In genomic region chr17:29057961-29058360, GRCm38 (mm10) we compare ENCODE assay signal across 11 mouse cellular contexts. TPM values are rescaled to one million over a fixed set of nuclear protein-coding genes. Genes with fewer than 3 reads are reported as not detected.
DNase-seq lines count a peak whose midpoint lies in the region; TF ChIP-seq lines count a peak whose summit lies in the region.
"Had no signal": no experiment of that assay in that cellular context is flagged by ENCODE, and none has a peak within 500 bp of the region (broad histone marks: within the 10 kb centered on the region; RNA-seq: fewer than 3 reads in every experiment).

No protein-coding gene starts in this region.

- peaks cover 16 to 48% of the 10 kb centered on the region in 2 experiments for H3K4me1 ChIP-seq in ES-E14 (ENCODE audit: control insufficient read depth in 2 of 2, insufficient read depth in 2 of 2, low read length in 2 of 2, poor library complexity in 1 of 2)

- in situ Hi-C loops in ES-E14 (cut with MboI; ENCODE audit: low sequenced_read_pairs in 2 of 2, unreplicated experiment in 2 of 2) = no loop called here

- no peaks in the 10 kb centered on the region for H3K9me3 ChIP-seq in ES-E14 (ENCODE audit: control insufficient read depth, insufficient read depth, low read depth, low read length)
- H3K9me3 ChIP-seq: liver, embryonic 15.5 days; neural tube, embryonic 12.5 days; stomach, embryonic 15.5 days had no signal

- DNase-seq in kidney, adult 18-20 months = peak; percentile 46
- no peak for DNase-seq in kidney, postnatal 10 days
- DNase-seq in 3T3-L1 (ENCODE audit: low read depth, low spot score) = peak; percentile 67
- no peak for DNase-seq in ES-E14 (ENCODE audit: low read depth, low spot score)
- DNase-seq in lung, adult 18-20 months = peak; percentile 82 to 91
- DNase-seq in embryo, embryonic 9.5 days (ENCODE audit: extremely low spot score) = no peak
- no peak for DNase-seq in frontal cortex, postnatal 14 days (ENCODE audit: low spot score in 2 of 2)

- H3K27ac ChIP-seq in ES-E14 (ENCODE audit: insufficient read depth, low read depth, low read length, poor library complexity, severe bottlenecking) = peak overlapping the region; percentile 88
- H3K27ac ChIP-seq: liver, embryonic 15.5 days; neural tube, embryonic 12.5 days; stomach, embryonic 15.5 days had no signal

- H3K9ac ChIP-seq in ES-E14 (ENCODE audit: insufficient read depth, low read depth, low read length, poor library complexity, severe bottlenecking) = peak overlapping the region; percentile 8; the same call in 1 of the 2 replicates
- H3K9ac ChIP-seq: liver, embryonic 15.5 days; neural tube, embryonic 12.5 days; stomach, embryonic 15.5 days had no signal

- peak overlapping the region; percentile 11 to 37 for H3K4me3 ChIP-seq in ES-E14 (ENCODE audit: insufficient read depth in 1 of 2, low read depth in 1 of 2, low read length in 2 of 2, poor library complexity in 1 of 2, severe bottlenecking in 1 of 2)
- H3K4me3 ChIP-seq: liver, embryonic 15.5 days; neural tube, embryonic 12.5 days; stomach, embryonic 15.5 days had no signal

- 0 out of 2 replicates have a peak, but pooled peaks cover 2% of the 10 kb centered on the region for H3K36me3 ChIP-seq in ES-E14 (ENCODE audit: control insufficient read depth, insufficient read depth, low read length, poor library complexity, severe bottlenecking)
- H3K36me3 ChIP-seq: liver, embryonic 15.5 days; neural tube, embryonic 12.5 days; stomach, embryonic 15.5 days had no signal

TF ChIP-seq in ES-E14, 5 proteins besides CTCF, POLR2A, EP300 and RAD21:
- TF ChIP-seq CHD2 (IDR thresholded peaks at IDR 0.05; ENCODE audit: low read depth, low read length) (no peak), MAFK (IDR thresholded peaks at IDR 0.05; ENCODE audit: insufficient read depth, low read depth, low read length) (no peak), ZNF384 (IDR thresholded peaks at IDR 0.05; ENCODE audit: low read depth, low read length) (no peak), HCFC1 (IDR thresholded peaks at IDR 0.05; ENCODE audit: borderline replicate concordance, insufficient read depth, low read length) (no peak), ZC3H11A (IDR thresholded peaks at IDR 0.05; ENCODE audit: borderline replicate concordance, low read depth, low read length) (no peak)

RNA-seq across cellular contexts. Expression of gene Srsf3, which starts 25.5 kb away (rescaled TPM):
- total RNA-seq in ES-E14 (2012; rRNA removed) = 317 and 391 TPM in 2 replicates

RNA-seq across cellular contexts. Expression of gene Cdkn1a, which starts 32.8 kb away (rescaled TPM):
- total RNA-seq in ES-E14 (2012; rRNA removed) = 17.8 and 32.3 TPM in 2 replicates

RNA-seq across cellular contexts. Expression of gene Stk38, which starts 50.2 kb away (rescaled TPM):
- 78.0 and 85.7 TPM in 2 replicates for total RNA-seq in ES-E14 (2012; rRNA removed)

RNA-seq across cellular contexts. Expression of gene Rab44, which starts 56.0 kb away (rescaled TPM):
- total RNA-seq in ES-E14 (2012; rRNA removed) = 0.31 and 0.85 TPM in 2 replicates
- total RNA-seq: layer of hippocampus, adult 18-20 months had no signal

Comparison
In these comparisons a context has a peak if more than half of its experiments do, and no peak if none do; other contexts are left out.
1. DNase-seq: peak in kidney, adult 18-20 months (single experiment), 3T3-L1 (single experiment) and lung, adult 18-20 months (2 of 2); none in kidney, postnatal 10 days (single experiment), ES-E14 (single experiment), embryo, embryonic 9.5 days (single experiment) and frontal cortex, postnatal 14 days (0 of 2).